Mouse (Mus musculus): ENCODE measurements around the gene Pop5. TPM values are rescaled to one million over a fixed set of nuclear protein-coding genes. Genes with fewer than 3 reads are reported as not detected.

Gene Pop5
- polyA plus RNA-seq, 1 experiment from 2014 or later, result 181 TPM

DNA sequence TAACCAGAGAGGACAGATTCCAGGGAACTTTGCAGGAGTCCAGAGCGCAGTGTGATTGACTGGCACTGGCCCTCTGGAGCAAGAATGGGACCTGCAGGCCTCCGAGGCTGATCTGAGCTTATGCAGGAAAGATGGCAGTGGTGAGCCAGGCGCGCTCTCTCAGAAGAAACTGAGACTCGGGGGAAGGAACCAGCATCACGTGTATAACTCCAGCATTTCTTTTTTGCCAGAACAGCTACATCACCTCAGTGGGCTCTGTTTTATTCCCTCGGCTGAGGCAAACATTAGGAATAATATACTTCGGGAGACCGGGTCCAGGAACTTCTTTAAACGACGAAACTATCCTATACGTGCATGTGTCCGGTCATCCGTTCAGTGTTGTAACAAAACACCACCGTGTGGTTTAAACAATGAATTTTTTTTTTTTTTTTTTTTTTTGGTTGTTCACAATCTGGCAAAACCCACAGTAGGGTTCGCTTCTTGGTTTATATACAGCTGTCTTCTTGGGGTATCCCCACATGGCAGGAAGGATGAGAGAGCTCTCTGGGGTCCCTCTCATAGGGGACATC lies 4.0 kb upstream of the Pop5 start:
- Histone ChIP-seq H3K36me3 (ENCODE audit: control insufficient read depth, insufficient read depth, low read length) (no peaks in the 10 kb centered on the region), H3K4me2 (no peak overlapping the region), H3K27ac (ENCODE audit: low read depth, low read length) (no peak overlapping the region), H3K9ac (ENCODE audit: low read depth, low read length) (no peak overlapping the region), H3K4me3 (ENCODE audit: low read depth, low read length) (no peak overlapping the region), H3K4me1 (replicated peaks; ENCODE audit: control insufficient read depth, insufficient read depth, low read length) (peaks cover 4% of the 10 kb centered on the region; the same call in 1 of the 2 replicates), H3K27me3 (replicated peaks; ENCODE audit: control insufficient read depth, insufficient read depth, low read length) (peaks cover 15% of the 10 kb centered on the region), H3K9me3 (ENCODE audit: control insufficient read depth, low read length) (no peaks in the 10 kb centered on the region)
- DNase-seq (ENCODE audit: low spot score), result no peak
- 52% methylated on average over 16 of the region's 16 CpGs for WGBS
- ATAC-seq (replicated peaks; ENCODE audit: low FRiP score), result no peak

DNA sequence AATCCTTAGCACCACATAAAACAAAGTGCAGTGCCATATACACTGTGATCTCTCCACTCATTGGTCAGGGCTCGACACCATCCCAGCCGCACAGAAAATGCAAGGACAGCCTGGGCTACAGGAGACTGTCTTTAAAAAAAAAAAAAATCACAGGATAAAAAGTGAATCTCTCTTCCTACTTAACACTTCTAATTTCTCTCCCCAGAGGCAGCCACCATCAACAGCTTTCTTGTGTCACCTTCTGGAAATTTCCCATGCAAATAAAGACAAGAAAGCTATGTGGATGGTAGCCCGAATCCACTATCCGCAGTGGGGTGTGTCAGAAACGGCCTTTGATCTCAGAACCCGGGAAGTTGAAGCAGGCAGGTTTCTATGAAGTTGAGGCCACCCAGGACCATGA lies 3.1 kb upstream of the Pop5 start:
- peaks cover 15% of the 10 kb centered on the region for H3K27me3 ChIP-seq (replicated peaks; ENCODE audit: control insufficient read depth, insufficient read depth, low read length)
- no peak overlapping the region for H3K9ac ChIP-seq (ENCODE audit: low read depth, low read length)
- ATAC-seq (replicated peaks; ENCODE audit: low FRiP score) (no peak), DNase-seq (ENCODE audit: low spot score) (no peak)
- WGBS, result 63% methylated on average over 6 of the region's 6 CpGs
- H3K4me2 ChIP-seq, result no peak overlapping the region
- no peak overlapping the region for H3K27ac ChIP-seq (ENCODE audit: low read depth, low read length)
- H3K4me3 ChIP-seq (ENCODE audit: low read depth, low read length), result no peak overlapping the region
- H3K36me3 ChIP-seq (ENCODE audit: control insufficient read depth, insufficient read depth, low read length), result no peaks in the 10 kb centered on the region
- no peaks in the 10 kb centered on the region for H3K9me3 ChIP-seq (ENCODE audit: control insufficient read depth, low read length)
- H3K4me1 ChIP-seq (replicated peaks; ENCODE audit: control insufficient read depth, insufficient read depth, low read length), result peaks cover 4% of the 10 kb centered on the region

DNA sequence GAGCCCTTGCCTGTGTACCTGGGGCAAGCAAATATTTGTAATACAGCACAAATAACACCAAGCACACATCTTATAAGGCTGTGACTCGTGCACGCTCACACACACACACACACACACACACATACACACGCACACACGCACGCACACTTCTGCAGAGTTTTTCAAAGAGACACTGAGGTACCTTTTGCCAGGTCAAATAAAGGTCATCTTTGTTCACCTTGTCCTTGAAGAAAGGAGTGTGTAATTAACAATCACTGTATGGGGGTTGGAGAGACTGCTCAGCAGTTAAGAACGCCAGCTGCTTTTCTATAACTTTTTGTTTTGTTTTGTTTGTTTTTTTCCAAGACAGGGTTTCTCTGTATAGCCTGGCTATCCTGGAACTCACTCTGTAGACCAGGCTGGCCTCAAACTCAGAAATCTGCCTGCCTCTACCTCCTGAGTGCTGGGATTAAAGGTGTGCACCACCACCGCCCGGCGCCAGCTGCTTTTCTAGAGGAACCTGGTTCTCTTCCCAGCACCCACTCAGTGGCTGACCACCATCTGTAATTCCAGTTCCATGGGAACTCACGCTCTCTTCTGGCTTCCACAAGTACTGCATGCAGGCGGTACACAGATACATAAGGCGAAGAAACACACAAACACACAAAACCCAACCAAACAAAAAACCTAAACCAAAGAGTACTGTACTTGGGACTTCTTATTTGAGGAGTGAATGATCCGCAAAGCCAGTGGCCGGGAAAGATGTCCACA lies 2.4 kb upstream of the Pop5 start:
- H3K4me1 ChIP-seq (replicated peaks; ENCODE audit: control insufficient read depth, insufficient read depth, low read length), result peaks cover 4% of the 10 kb centered on the region
- no peaks in the 10 kb centered on the region for H3K9me3 ChIP-seq (ENCODE audit: control insufficient read depth, low read length)
- ATAC-seq (replicated peaks; ENCODE audit: low FRiP score), result no peak
- H3K4me2 ChIP-seq, result no peak overlapping the region
- peaks cover 15% of the 10 kb centered on the region for H3K27me3 ChIP-seq (replicated peaks; ENCODE audit: control insufficient read depth, insufficient read depth, low read length)
- H3K9ac ChIP-seq (ENCODE audit: low read depth, low read length), result no peak overlapping the region
- WGBS, result 86% methylated on average over 14 of the region's 14 CpGs
- H3K36me3 ChIP-seq (ENCODE audit: control insufficient read depth, insufficient read depth, low read length), result no peaks in the 10 kb centered on the region
- no peak for DNase-seq (ENCODE audit: low spot score)
- H3K27ac ChIP-seq (ENCODE audit: low read depth, low read length), result no peak overlapping the region
- H3K4me3 ChIP-seq (ENCODE audit: low read depth, low read length), result no peak overlapping the region

- WGBS, result 70% methylated on average over 6 of the region's 6 CpGs
- Histone ChIP-seq H3K27me3 (replicated peaks; ENCODE audit: control insufficient read depth, insufficient read depth, low read length) (peaks cover 15% of the 10 kb centered on the region), H3K9me3 (ENCODE audit: control insufficient read depth, low read length) (no peaks in the 10 kb centered on the region), H3K27ac (ENCODE audit: low read depth, low read length) (no peak overlapping the region), H3K36me3 (ENCODE audit: control insufficient read depth, insufficient read depth, low read length) (no peaks in the 10 kb centered on the region), H3K4me3 (ENCODE audit: low read depth, low read length) (no peak overlapping the region), H3K4me1 (replicated peaks; ENCODE audit: control insufficient read depth, insufficient read depth, low read length) (peaks cover 7% of the 10 kb centered on the region), H3K4me2 (no peak overlapping the region), H3K9ac (ENCODE audit: low read depth, low read length) (no peak overlapping the region)
- ATAC-seq (replicated peaks; ENCODE audit: low FRiP score), result no peak
- DNase-seq (ENCODE audit: low spot score), result no peak
Measured at GRCm38 (mm10) chr5:115234519-115234918, 1.1 kb upstream of the Pop5 start.

GRCm38 (mm10) chr5:115235323-115235771 lies 289 bp upstream of the Pop5 start:
- DNase-seq (ENCODE audit: low spot score), result no peak
- Histone ChIP-seq H3K36me3 (ENCODE audit: control insufficient read depth, insufficient read depth, low read length) (peaks cover 3% of the 10 kb centered on the region), H3K9ac (ENCODE audit: low read depth, low read length) (peak overlapping the region; percentile 55), H3K4me2 (peak overlapping the region; percentile 72), H3K4me1 (replicated peaks; ENCODE audit: control insufficient read depth, insufficient read depth, low read length) (peaks cover 7% of the 10 kb centered on the region), H3K27ac (ENCODE audit: low read depth, low read length) (no peak overlapping the region), H3K4me3 (ENCODE audit: low read depth, low read length) (peak overlapping the region; percentile 49), H3K27me3 (replicated peaks; ENCODE audit: control insufficient read depth, insufficient read depth, low read length) (peaks cover 15% of the 10 kb centered on the region), H3K9me3 (ENCODE audit: control insufficient read depth, low read length) (no peaks in the 10 kb centered on the region)
- 2% methylated on average over 45 of the region's 45 CpGs for WGBS
- 0 out of 2 replicates have a peak, but pooled peaks have one; percentile 3 for ATAC-seq (replicated peaks; ENCODE audit: low FRiP score)

DNA sequence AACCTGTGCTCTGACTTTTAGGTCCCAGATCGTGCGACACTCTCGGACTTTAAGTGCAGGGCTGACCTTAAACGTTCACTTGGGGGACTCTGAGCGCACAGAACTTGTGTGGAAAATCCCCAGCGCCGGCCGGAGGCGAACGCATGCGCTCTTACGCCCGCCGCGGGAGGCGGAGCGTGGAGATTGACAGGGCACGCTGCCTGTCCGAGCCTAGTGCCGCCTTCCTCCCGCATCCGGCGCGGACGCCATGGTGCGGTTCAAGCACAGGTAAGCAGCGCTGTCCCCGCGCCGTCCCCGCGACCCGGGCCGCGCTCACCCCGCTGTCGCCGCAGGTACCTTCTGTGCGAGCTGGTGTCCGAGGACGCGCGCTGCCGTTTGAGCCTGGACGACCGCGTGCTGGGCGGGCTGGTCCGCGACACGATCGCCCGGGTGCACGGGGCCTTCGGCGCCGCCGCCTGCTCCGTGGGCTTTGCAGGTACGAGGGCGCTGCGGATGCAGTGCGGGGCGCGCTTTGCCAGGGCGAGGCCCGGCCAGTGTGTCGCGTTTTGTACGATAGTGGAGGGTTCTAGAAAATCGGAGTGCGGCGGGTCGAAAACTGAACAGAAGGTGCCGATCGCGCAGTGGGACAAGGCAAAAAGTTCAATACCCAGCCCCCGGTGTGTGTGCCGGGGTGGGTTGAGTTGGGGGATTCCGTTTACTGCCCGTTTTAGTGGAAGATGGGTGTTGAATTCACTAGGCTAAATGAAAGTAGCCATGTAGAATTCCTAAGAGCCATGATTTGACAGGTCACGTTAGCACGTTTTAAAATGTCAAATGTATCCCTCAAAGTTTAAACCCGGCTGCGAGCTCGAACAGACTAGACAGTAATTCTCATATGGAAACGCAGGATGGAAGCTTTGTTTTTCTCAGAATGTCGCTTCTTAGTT lies 2.4 kb downstream of the Pop5 start:
- WGBS, result under 1% methylated on average over 88 of the region's 88 CpGs
- Histone ChIP-seq H3K9ac (ENCODE audit: low read depth, low read length) (peak overlapping the region; percentile 83), H3K9me3 (ENCODE audit: control insufficient read depth, low read length) (no peaks in the 10 kb centered on the region), H3K4me3 (ENCODE audit: low read depth, low read length) (peak overlapping the region; percentile 87), H3K4me1 (replicated peaks; ENCODE audit: control insufficient read depth, insufficient read depth, low read length) (peaks cover 7% of the 10 kb centered on the region), H3K4me2 (peak overlapping the region; percentile 84), H3K36me3 (ENCODE audit: control insufficient read depth, insufficient read depth, low read length) (peaks cover 23% of the 10 kb centered on the region), H3K27me3 (replicated peaks; ENCODE audit: control insufficient read depth, insufficient read depth, low read length) (peaks cover 10% of the 10 kb centered on the region), H3K27ac (ENCODE audit: low read depth, low read length) (peak overlapping the region; percentile 75)
- peak; percentile 88 for DNase-seq (ENCODE audit: low spot score)
- peak; percentile 86 for ATAC-seq (replicated peaks; ENCODE audit: low FRiP score)

DNA sequence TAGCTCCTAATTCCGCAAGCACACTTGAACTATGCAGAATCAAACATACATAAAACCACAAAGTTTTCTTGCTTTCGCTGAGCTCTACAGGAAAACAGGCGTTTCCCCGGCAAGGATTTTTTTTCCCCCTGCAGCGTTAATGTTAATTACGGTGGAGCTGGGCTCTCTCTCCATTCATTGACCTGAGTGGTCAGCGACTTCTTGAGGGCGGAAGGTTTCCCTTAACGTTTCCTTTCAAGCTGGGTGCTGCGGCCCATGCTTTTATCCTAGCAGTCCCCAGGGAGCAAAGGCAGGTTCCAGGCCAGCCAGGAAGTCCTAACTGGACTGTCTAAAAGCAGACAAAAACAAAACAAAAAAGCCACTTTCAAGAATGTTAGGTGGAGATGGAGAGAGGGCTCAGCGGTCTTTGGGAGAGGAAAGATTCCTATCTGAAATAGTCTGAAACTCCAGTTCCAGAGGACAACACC lies 3.1 kb downstream of the Pop5 start:
- peaks cover 30% of the 10 kb centered on the region for H3K36me3 ChIP-seq (ENCODE audit: control insufficient read depth, insufficient read depth, low read length)
- H3K4me1 ChIP-seq (replicated peaks; ENCODE audit: control insufficient read depth, insufficient read depth, low read length), result peaks cover 7% of the 10 kb centered on the region
- H3K27ac ChIP-seq (ENCODE audit: low read depth, low read length), result no peak overlapping the region
- 7% methylated on average over 11 of the region's 11 CpGs for WGBS
- peak overlapping the region; percentile 83 for H3K9ac ChIP-seq (ENCODE audit: low read depth, low read length)
- peak overlapping the region; percentile 84 for H3K4me2 ChIP-seq
- H3K9me3 ChIP-seq (ENCODE audit: control insufficient read depth, low read length), result no peaks in the 10 kb centered on the region
- H3K27me3 ChIP-seq (replicated peaks; ENCODE audit: control insufficient read depth, insufficient read depth, low read length), result peaks cover 10% of the 10 kb centered on the region
- no peak for DNase-seq (ENCODE audit: low spot score)
- ATAC-seq (replicated peaks; ENCODE audit: low FRiP score), result no peak
- H3K4me3 ChIP-seq (ENCODE audit: low read depth, low read length), result peak overlapping the region; percentile 87

GRCm38 (mm10) chr5:115240191-115240590 lies 4.6 kb downstream of the Pop5 start:
- WGBS, result 87% methylated on average over 11 of the region's 11 CpGs
- no peak for ATAC-seq (replicated peaks; ENCODE audit: low FRiP score)

More at GRCm38 (mm10) chr5:115240191-115240590, 4.6 kb downstream of the Pop5 start:
- H3K9ac ChIP-seq (ENCODE audit: low read depth, low read length), result no peak overlapping the region
- no peak overlapping the region for H3K4me2 ChIP-seq
- H3K36me3 ChIP-seq (ENCODE audit: control insufficient read depth, insufficient read depth, low read length), result peaks cover 41% of the 10 kb centered on the region
- H3K4me3 ChIP-seq (ENCODE audit: low read depth, low read length), result no peak overlapping the region
- H3K9me3 ChIP-seq (ENCODE audit: control insufficient read depth, low read length), result no peaks in the 10 kb centered on the region
- DNase-seq (ENCODE audit: low spot score), result no peak
- H3K4me1 ChIP-seq (replicated peaks; ENCODE audit: control insufficient read depth, insufficient read depth, low read length), result peaks cover 5% of the 10 kb centered on the region
- H3K27ac ChIP-seq (ENCODE audit: low read depth, low read length), result no peak overlapping the region
- peaks cover under 1% of the 10 kb centered on the region; the same call in 1 of the 2 replicates for H3K27me3 ChIP-seq (replicated peaks; ENCODE audit: control insufficient read depth, insufficient read depth, low read length)

Measured in liver, embryonic 11.5 days (tissue).